Mouse (Mus musculus) lung, embryonic 15.5 days (tissue): ENCODE measurements around the gene Ccdc148. TPM values are rescaled to one million over a fixed set of nuclear protein-coding genes. Genes with fewer than 3 reads are reported as not detected.

ENCODE experiments used
- ATAC-seq: fragments of 200-750 bp; cut with Nextera tagmentation; 2 replicates; pipeline ENCODE4 v1.8.0; 2017; ENCODE audit warnings: moderate number of reproducible peaks, borderline replicate concordance; ENCODE audit not compliant: low FRiP score, low TSS enrichment; ENCODE audit errors: extremely low read depth
- H3K27ac ChIP-seq: fragments of 300-500 bp; sonication (generic); 2 replicates; pipeline ENCODE4 v1.5.1; 2015; ENCODE audit warnings: moderate library complexity, mild to moderate bottlenecking, inconsistent platforms
- H3K27me3 ChIP-seq: fragments of 300-500 bp; sonication (generic); 2 replicates; pipeline ENCODE4 v1.6.1; 2015; ENCODE audit warnings: inconsistent platforms
- H3K36me3 ChIP-seq: fragments of 300-500 bp; sonication (generic); 2 replicates; pipeline ENCODE4 v1.6.1; 2015; ENCODE audit warnings: inconsistent platforms
- H3K4me1 ChIP-seq: fragments of 300-500 bp; sonication (generic); 2 replicates; pipeline ENCODE4 v1.6.1; 2015; ENCODE audit warnings: inconsistent platforms
- H3K4me2 ChIP-seq: fragments of 300-500 bp; sonication (generic); 2 replicates; pipeline ENCODE4 v1.6.1; 2015; ENCODE audit warnings: inconsistent platforms, mild to moderate bottlenecking, moderate library complexity
- H3K4me3 ChIP-seq: fragments of 300-500 bp; sonication (generic); 2 replicates; pipeline ENCODE4 v1.5.1; 2015; ENCODE audit warnings: mild to moderate bottlenecking, inconsistent platforms
- H3K9ac ChIP-seq: fragments of 300-500 bp; sonication (generic); 2 replicates; pipeline ENCODE4 v1.6.1; 2015; ENCODE audit warnings: inconsistent platforms
- H3K9me3 ChIP-seq: fragments of 300-500 bp; sonication (generic); 2 replicates; pipeline ENCODE4 v1.6.1; 2016; ENCODE audit warnings: inconsistent platforms
- WGBS: fragments of 180-500 bp; shearing (Covaris S2); methylation state at CpG from one replicate; pipeline ENCODE4 v1.1.7; 2015; 5-methylcytosine and 5-hydroxymethylcytosine counted together
- polyA plus RNA-seq: library from polyadenylated mRNA; unstranded; fragments of >200 nt; fragmentation: Nextera tagmentation; extraction: Ambion mirVana; gene quantifications from 2 replicates; pipeline ENCODE4 v1.2.1, GENCODE M21; 2015

Ccdc148 gene
- polyA plus RNA-seq, 1 experiment from 2014 or later = 2.0 TPM

- 79% methylated on average over 8 of the region's 8 CpGs for WGBS
- H3K4me3 ChIP-seq = no peak overlapping the region
- no peak for ATAC-seq
- H3K9ac ChIP-seq = no peak overlapping the region
- H3K4me2 ChIP-seq = no peak overlapping the region
- no peaks in the 10 kb centered on the region for H3K36me3 ChIP-seq
- peaks cover 35% of the 10 kb centered on the region for H3K4me1 ChIP-seq
- no peaks in the 10 kb centered on the region for H3K27me3 ChIP-seq
- H3K27ac ChIP-seq = 0 out of 2 replicates have a peak overlapping the region, but pooled peaks have one; percentile 38
- H3K9me3 ChIP-seq = no peaks in the 10 kb centered on the region
Observed at GRCm38 (mm10) chr2:59178191-59178590, 17.7 kb upstream of the Ccdc148 start.

DNA sequence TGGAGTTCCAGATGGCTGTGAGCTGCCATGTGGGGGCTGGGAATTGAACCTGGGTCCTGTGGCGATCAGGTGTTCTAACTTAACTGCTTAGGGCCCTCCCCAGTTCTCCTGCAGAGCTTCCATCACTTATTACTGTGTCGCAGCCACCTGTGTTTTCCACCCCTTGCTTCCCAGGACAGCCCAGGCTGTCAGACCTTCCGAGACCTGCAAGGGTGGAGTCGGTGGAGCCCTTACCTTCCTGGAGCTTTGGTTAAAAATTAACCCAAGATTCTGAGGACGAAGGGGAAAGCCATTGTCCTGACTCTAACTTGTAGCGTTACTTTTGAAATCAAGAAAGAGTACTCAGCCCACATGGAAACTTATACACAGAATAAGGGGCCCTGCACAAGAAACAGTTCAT, 15.4 kb upstream of the Ccdc148 start:
- no peaks in the 10 kb centered on the region for H3K27me3 ChIP-seq
- WGBS = 64% methylated on average over 6 of the region's 6 CpGs
- no peaks in the 10 kb centered on the region for H3K36me3 ChIP-seq
- H3K27ac ChIP-seq = peak overlapping the region; percentile 58
- no peak overlapping the region for H3K4me3 ChIP-seq
- H3K4me2 ChIP-seq = peak overlapping the region; percentile 14; the same call in 1 of the 2 replicates
- ATAC-seq = peak; percentile 61; the same call in 1 of the 2 replicates
- no peaks in the 10 kb centered on the region for H3K9me3 ChIP-seq
- H3K9ac ChIP-seq = no peak overlapping the region
- H3K4me1 ChIP-seq = peaks cover 47% of the 10 kb centered on the region

DNA sequence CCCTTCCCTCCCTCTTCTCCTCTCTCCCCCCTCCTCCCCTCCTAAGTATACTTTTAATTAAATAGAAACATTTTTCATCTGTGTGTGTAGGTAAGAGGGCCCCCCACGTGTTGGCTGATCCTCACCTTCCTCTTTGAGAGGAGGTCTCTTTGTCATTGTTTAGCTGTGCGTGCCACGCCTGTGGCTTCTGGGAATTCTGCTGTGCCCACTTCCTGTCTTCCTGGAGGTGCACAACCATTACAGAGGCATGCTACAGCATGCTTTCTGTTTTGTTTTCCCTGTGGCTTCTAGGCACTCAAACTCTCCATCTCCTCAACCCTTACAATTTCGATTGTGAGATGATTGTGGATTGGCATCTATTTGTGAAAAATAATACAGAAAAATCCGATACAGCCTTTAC, 11.1 kb upstream of the Ccdc148 start:
- peak overlapping the region; percentile 57; the same call in 1 of the 2 replicates for H3K27ac ChIP-seq
- peaks cover 45% of the 10 kb centered on the region for H3K4me1 ChIP-seq
- 52% methylated on average over 5 of the region's 5 CpGs for WGBS
- no peaks in the 10 kb centered on the region for H3K36me3 ChIP-seq
- H3K9me3 ChIP-seq = no peaks in the 10 kb centered on the region
- no peak overlapping the region for H3K9ac ChIP-seq
- no peak overlapping the region for H3K4me2 ChIP-seq
- H3K4me3 ChIP-seq = no peak overlapping the region
- H3K27me3 ChIP-seq = no peaks in the 10 kb centered on the region
- no peak for ATAC-seq

- Histone ChIP-seq H3K4me2 (peak overlapping the region; percentile 31; the same call in 1 of the 2 replicates), H3K36me3 (no peaks in the 10 kb centered on the region), H3K9ac (no peak overlapping the region), H3K9me3 (no peaks in the 10 kb centered on the region), H3K4me3 (no peak overlapping the region), H3K4me1 (peaks cover 39% of the 10 kb centered on the region), H3K27me3 (no peaks in the 10 kb centered on the region), H3K27ac (peak overlapping the region; percentile 57)
- ATAC-seq = peak; percentile 52; the same call in 1 of the 2 replicates
- WGBS = 59% methylated on average over 5 of the region's 5 CpGs
Observed at GRCm38 (mm10) chr2:59170593-59170992, 10.1 kb upstream of the Ccdc148 start.

GRCm38 (mm10) chr2:59170208-59170589, 9.7 kb upstream of the Ccdc148 start:
- H3K4me3 ChIP-seq = no peak overlapping the region
- no peaks in the 10 kb centered on the region for H3K36me3 ChIP-seq
- peaks cover 39% of the 10 kb centered on the region for H3K4me1 ChIP-seq
- H3K27me3 ChIP-seq = no peaks in the 10 kb centered on the region
- WGBS = 38% methylated on average over 3 of the region's 3 CpGs
- H3K27ac ChIP-seq = no peak overlapping the region
- peak; percentile 81 for ATAC-seq
- H3K9me3 ChIP-seq = no peaks in the 10 kb centered on the region
- peak overlapping the region; percentile 26; the same call in 1 of the 2 replicates for H3K4me2 ChIP-seq
- H3K9ac ChIP-seq = no peak overlapping the region

DNA sequence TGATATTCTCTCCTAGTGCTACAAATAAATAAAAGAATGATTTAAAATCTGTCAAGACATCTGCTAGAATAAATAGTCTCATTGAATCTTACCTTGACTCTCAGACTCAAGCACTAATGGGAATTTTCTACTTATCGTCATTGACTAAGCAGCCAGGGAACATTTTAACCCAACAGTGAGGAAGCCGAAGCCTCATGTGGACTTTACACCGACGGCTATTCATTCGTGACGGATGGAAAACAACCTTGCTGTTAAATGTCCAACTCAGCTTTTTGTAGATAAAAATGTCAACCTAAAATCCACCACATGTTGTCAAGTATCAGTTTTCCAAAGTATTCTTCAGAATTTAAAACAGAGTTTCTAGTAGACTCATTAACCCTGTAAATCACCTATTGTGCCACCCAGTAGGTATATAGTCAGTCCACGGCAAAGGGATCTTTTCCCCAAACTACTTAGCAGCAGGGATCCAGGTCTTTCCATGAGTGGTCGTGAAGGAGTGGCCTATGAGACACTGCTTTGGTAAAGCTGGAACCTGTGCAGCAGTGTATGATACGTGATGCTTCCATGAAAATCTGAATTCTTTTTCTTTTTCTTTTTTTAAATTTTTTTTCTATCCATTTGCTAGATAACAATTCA, 9.2 kb upstream of the Ccdc148 start:
- WGBS = 49% methylated on average over 9 of the region's 9 CpGs
- H3K4me2 ChIP-seq = peak overlapping the region; percentile 26; the same call in 1 of the 2 replicates

GRCm38 (mm10) chr2:59167830-59168229, 7.3 kb upstream of the Ccdc148 start:
- ATAC-seq = no peak
- H3K4me1 ChIP-seq = peaks cover 43% of the 10 kb centered on the region

More for the DNA sequence above, 9.2 kb upstream of the Ccdc148 start:
- Histone ChIP-seq H3K4me3 (no peak overlapping the region), H3K36me3 (no peaks in the 10 kb centered on the region), H3K27me3 (no peaks in the 10 kb centered on the region), H3K9me3 (no peaks in the 10 kb centered on the region), H3K4me1 (peaks cover 39% of the 10 kb centered on the region), H3K27ac (peak overlapping the region; percentile 50; the same call in 1 of the 2 replicates), H3K9ac (no peak overlapping the region)
- no peak for ATAC-seq

GRCm38 (mm10) chr2:59166976-59167375, 6.5 kb upstream of the Ccdc148 start:
- Histone ChIP-seq H3K4me1 (peaks cover 42% of the 10 kb centered on the region), H3K27ac (no peak overlapping the region; the same call in 1 of the 2 replicates), H3K9ac (no peak overlapping the region), H3K27me3 (no peaks in the 10 kb centered on the region), H3K36me3 (no peaks in the 10 kb centered on the region), H3K9me3 (no peaks in the 10 kb centered on the region), H3K4me3 (no peak overlapping the region), H3K4me2 (no peak overlapping the region)
- 53% methylated on average over 4 of the region's 4 CpGs for WGBS
- no peak for ATAC-seq

More at GRCm38 (mm10) chr2:59167830-59168229, 7.3 kb upstream of the Ccdc148 start:
- H3K4me3 ChIP-seq = no peak overlapping the region
- WGBS = 48% methylated on average over 4 of the region's 4 CpGs
- H3K9ac ChIP-seq = no peak overlapping the region
- no peaks in the 10 kb centered on the region for H3K36me3 ChIP-seq
- H3K27me3 ChIP-seq = no peaks in the 10 kb centered on the region
- no peaks in the 10 kb centered on the region for H3K9me3 ChIP-seq
- H3K27ac ChIP-seq = peak overlapping the region; percentile 25; the same call in 1 of the 2 replicates
- no peak overlapping the region for H3K4me2 ChIP-seq

- WGBS = 22% methylated on average over 8 of the region's 8 CpGs
- H3K27ac ChIP-seq = peak overlapping the region; percentile 92; the same call in 1 of the 2 replicates
- ATAC-seq = no peak
Observed at GRCm38 (mm10) chr2:59162285-59162600, 1.8 kb upstream of the Ccdc148 start.

DNA sequence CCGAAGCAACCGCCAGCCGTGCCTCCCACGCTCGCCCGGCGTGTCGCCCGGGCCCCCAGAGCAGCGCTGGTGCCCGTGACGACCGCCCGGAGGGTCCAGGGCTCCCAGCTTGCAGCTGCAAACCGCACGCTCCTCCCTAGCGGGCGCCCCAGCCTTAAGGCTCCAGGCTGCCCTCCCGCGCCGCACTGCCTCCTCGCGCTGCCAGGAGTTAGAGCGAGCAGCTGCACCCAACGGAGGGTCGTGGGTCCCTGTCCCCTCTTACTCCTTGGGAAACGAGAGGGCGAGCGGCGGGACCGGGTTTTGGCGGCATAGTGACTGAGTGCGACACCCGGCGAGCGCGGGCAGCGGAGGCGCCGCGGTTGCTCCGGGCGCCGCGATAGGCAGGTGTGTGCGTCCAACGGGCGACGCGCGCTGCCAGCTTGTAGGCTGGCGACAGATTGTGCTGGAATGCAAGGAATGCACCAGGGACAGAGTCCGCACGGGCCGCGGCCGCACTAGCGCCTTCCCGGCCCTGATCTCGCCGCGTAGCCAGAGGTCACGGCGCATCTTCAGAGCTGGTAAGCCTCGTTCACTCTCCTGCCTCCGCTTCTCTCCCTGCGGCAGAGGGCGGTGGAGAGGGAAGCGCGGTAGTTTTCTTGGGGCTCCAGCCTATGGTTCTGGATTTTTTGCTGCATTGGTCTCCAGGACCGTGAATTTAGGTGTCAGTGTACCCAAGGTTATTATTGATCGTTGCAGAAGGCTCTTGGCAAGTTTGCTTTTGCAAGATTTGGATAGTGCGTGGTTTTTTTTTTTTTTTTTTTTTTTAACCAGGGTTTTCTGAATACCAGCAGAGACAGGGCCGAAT, 1.2 kb upstream of the Ccdc148 start:
- Histone ChIP-seq H3K36me3 (no peaks in the 10 kb centered on the region), H3K9ac (peak overlapping the region; percentile 82), H3K4me3 (peak overlapping the region; percentile 83), H3K4me1 (peaks cover 19% of the 10 kb centered on the region), H3K27ac (peak overlapping the region; percentile 92), H3K9me3 (no peaks in the 10 kb centered on the region), H3K4me2 (peak overlapping the region; percentile 90), H3K27me3 (no peaks in the 10 kb centered on the region)
- ATAC-seq = peak; percentile 67
- WGBS = under 1% methylated on average over 74 of the region's 74 CpGs

More at GRCm38 (mm10) chr2:59162285-59162600, 1.8 kb upstream of the Ccdc148 start:
- no peaks in the 10 kb centered on the region for H3K36me3 ChIP-seq
- H3K27me3 ChIP-seq = no peaks in the 10 kb centered on the region
- peaks cover 25% of the 10 kb centered on the region for H3K4me1 ChIP-seq
- no peaks in the 10 kb centered on the region for H3K9me3 ChIP-seq
- H3K4me2 ChIP-seq = peak overlapping the region; percentile 90
- H3K9ac ChIP-seq = peak overlapping the region; percentile 82
- H3K4me3 ChIP-seq = peak overlapping the region; percentile 83

GRCm38 (mm10) chr2:59161021-59161440, 548 bp upstream of the Ccdc148 start:
- H3K4me3 ChIP-seq = peak overlapping the region; percentile 83
- peak overlapping the region; percentile 90 for H3K4me2 ChIP-seq
- H3K9me3 ChIP-seq = no peaks in the 10 kb centered on the region
- no peaks in the 10 kb centered on the region for H3K27me3 ChIP-seq
- H3K36me3 ChIP-seq = no peaks in the 10 kb centered on the region
- WGBS = under 1% methylated on average over 52 of the region's 58 CpGs
- peaks cover 19% of the 10 kb centered on the region for H3K4me1 ChIP-seq
- H3K9ac ChIP-seq = peak overlapping the region; percentile 82
- H3K27ac ChIP-seq = peak overlapping the region; percentile 92
- ATAC-seq = peak; percentile 66
